Mouse (Mus musculus) kidney, adult 2 months (tissue): ENCODE results near the gene Tet2. TPM values are rescaled to one million over a fixed set of nuclear protein-coding genes. Genes with fewer than 3 reads are reported as not detected.

ENCODE experiments used
- DNase-seq: peaks from one replicate; pipeline ENCODE4 v3.0.0; 2021
- H3K27ac ChIP-seq: fragments of 200-500 bp; 2 replicates; pipeline ENCODE4 v1.5.1; 2012; ENCODE audit warnings: low read depth, low read length, control low read depth, inconsistent platforms; ENCODE audit not compliant: insufficient read depth
- H3K27me3 ChIP-seq: fragments of 200-500 bp; replicated peaks from 2 replicates; pipeline ENCODE4 v1.6.1; 2012; ENCODE audit warnings: mild to moderate bottlenecking, moderate library complexity, low read length, inconsistent platforms; ENCODE audit not compliant: control insufficient read depth, insufficient read depth
- H3K36me3 ChIP-seq: fragments of 200-500 bp; 2 replicates; pipeline ENCODE4 v1.6.1; 2012; ENCODE audit warnings: mild to moderate bottlenecking, moderate library complexity, low read length, inconsistent platforms; ENCODE audit not compliant: control insufficient read depth, insufficient read depth
- H3K4me1 ChIP-seq: fragments of 200-500 bp; 2 replicates; pipeline ENCODE4 v1.6.1; 2011; ENCODE audit warnings: low read length; ENCODE audit not compliant: control insufficient read depth, insufficient read depth
- H3K4me3 ChIP-seq: fragments of 200-500 bp; 2 replicates; pipeline ENCODE4 v1.5.1; 2011; ENCODE audit warnings: mild to moderate bottlenecking, low read depth, low read length, control low read depth; ENCODE audit not compliant: insufficient read depth
- CTCF ChIP-seq: fragments of 200-500 bp; conservative IDR thresholded peaks from 2 replicates; pipeline ENCODE4 v1.5.1; 2011; ENCODE audit warnings: low read depth, mild to moderate bottlenecking, control low read depth, low read length, moderate library complexity, mixed read lengths; ENCODE audit not compliant: insufficient read depth, insufficient read length
- POLR2A ChIP-seq: fragments of 200-500 bp; IDR thresholded peaks from one replicate; pipeline ENCODE4 v1.6.1; 2011; ENCODE audit warnings: low read depth, low read length, control low read depth
- WGBS: fragments of 180-500 bp; shearing (Covaris S2); methylation state at CpG from one replicate; pipeline ENCODE4 v1.1.7; 2018; 5-methylcytosine and 5-hydroxymethylcytosine counted together
- polyA plus RNA-seq: library from polyadenylated mRNA; depleted of rRNA; stranded (reverse); fragments of >200 nt; gene quantifications from 2 replicates; pipeline ENCODE4 v1.2.3, GENCODE M21; 2012

Gene Tet2
- polyA plus RNA-seq, 1 experiment, result 15.9 TPM

DNA sequence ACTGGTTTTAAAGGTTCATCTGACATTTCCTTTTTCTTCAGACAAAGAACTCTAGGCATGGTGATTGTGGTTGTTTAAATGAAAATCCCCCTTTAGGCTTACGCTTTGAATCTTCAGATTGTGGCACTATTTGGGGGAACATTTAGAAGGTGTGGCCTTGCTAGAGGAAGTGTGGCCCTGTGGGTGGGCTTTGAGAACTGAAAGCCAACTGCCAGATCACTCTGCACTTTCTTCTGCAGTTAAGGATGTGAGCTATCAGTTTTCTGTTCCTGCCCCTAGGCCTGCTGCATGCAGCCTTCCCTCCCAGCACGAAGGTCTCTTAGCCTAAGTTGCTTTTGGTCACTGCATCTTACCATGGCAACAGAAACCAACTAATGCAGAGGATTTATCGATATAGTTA lies 26.1 kb downstream of the Tet2 start:
- DNase-seq, result no peak
- no peak for TF ChIP-seq CTCF
- TF ChIP-seq POLR2A, result no peak
- no peak overlapping the region for H3K27ac ChIP-seq
- no peaks in the 10 kb centered on the region; the same call in 1 of the 2 replicates for H3K36me3 ChIP-seq
- H3K27me3 ChIP-seq, result no peaks in the 10 kb centered on the region
- WGBS, result 86% methylated on average over 3 of the region's 3 CpGs
- H3K4me1 ChIP-seq, result peaks cover 10% of the 10 kb centered on the region; the same call in 1 of the 2 replicates
- H3K4me3 ChIP-seq, result no peak overlapping the region

GRCm38 (mm10) chr3:133518116-133518515 lies 26.8 kb downstream of the Tet2 start:
- H3K36me3 ChIP-seq, result no peaks in the 10 kb centered on the region; the same call in 1 of the 2 replicates
- H3K4me3 ChIP-seq, result no peak overlapping the region
- WGBS, result 59% methylated on average over 6 of the region's 6 CpGs
- DNase-seq, result peak; percentile 44
- no peak for TF ChIP-seq CTCF
- no peak for TF ChIP-seq POLR2A
- no peak overlapping the region for H3K27ac ChIP-seq
- H3K27me3 ChIP-seq, result no peaks in the 10 kb centered on the region
- H3K4me1 ChIP-seq, result peaks cover 10% of the 10 kb centered on the region; the same call in 1 of the 2 replicates

GRCm38 (mm10) chr3:133517406-133517805 lies 27.5 kb downstream of the Tet2 start:
- Histone ChIP-seq H3K36me3 (no peaks in the 10 kb centered on the region; the same call in 1 of the 2 replicates), H3K4me1 (peaks cover 10% of the 10 kb centered on the region; the same call in 1 of the 2 replicates), H3K27ac (no peak overlapping the region), H3K27me3 (no peaks in the 10 kb centered on the region), H3K4me3 (no peak overlapping the region)
- peak; percentile 81 for DNase-seq
- TF ChIP-seq POLR2A, result no peak
- no peak for TF ChIP-seq CTCF
- WGBS, result 46% methylated on average over 6 of the region's 6 CpGs

- TF ChIP-seq CTCF (no peak), POLR2A (no peak)
- WGBS, result 24% methylated on average over 6 of the region's 6 CpGs
- H3K4me1 ChIP-seq, result peaks cover 6% of the 10 kb centered on the region; the same call in 1 of the 2 replicates
- H3K36me3 ChIP-seq, result no peaks in the 10 kb centered on the region; the same call in 1 of the 2 replicates
- no peak overlapping the region for H3K27ac ChIP-seq
- H3K4me3 ChIP-seq, result no peak overlapping the region
- peak; percentile 84 for DNase-seq
- no peaks in the 10 kb centered on the region for H3K27me3 ChIP-seq
Observed at GRCm38 (mm10) chr3:133516137-133516536, 28.8 kb downstream of the Tet2 start.

GRCm38 (mm10) chr3:133515204-133515969 lies 29.6 kb downstream of the Tet2 start:
- H3K4me1 ChIP-seq, result 0 out of 2 replicates have a peak, but pooled peaks cover 6% of the 10 kb centered on the region
- H3K36me3 ChIP-seq, result no peaks in the 10 kb centered on the region; the same call in 1 of the 2 replicates
- DNase-seq, result no peak
- no peaks in the 10 kb centered on the region for H3K27me3 ChIP-seq
- WGBS, result 94% methylated on average over 8 of the region's 8 CpGs
- TF ChIP-seq CTCF (no peak), POLR2A (no peak)
- H3K4me3 ChIP-seq, result no peak overlapping the region
- H3K27ac ChIP-seq, result no peak overlapping the region

DNA sequence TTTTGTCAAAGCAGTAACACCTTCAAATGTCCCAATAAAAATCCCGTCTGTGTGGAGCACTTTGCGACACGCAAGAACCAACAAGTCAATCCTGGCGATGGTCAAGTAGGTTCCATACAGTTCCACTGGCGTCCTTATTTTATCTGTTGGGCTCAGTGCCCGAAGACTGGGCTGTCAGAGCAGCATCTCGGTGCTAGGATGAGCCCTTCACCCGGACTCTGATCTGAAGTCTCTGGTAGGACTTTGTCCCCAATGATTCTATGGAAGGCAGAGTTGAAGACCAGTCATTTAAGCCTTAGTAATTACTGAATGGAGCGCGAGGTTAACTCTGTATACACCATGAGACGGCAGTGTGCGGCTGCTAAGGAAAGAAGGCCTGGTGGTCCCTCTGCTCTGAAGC lies 30.6 kb downstream of the Tet2 start:
- Histone ChIP-seq H3K4me1 (0 out of 2 replicates have a peak, but pooled peaks cover 6% of the 10 kb centered on the region), H3K27me3 (no peaks in the 10 kb centered on the region), H3K27ac (no peak overlapping the region), H3K4me3 (no peak overlapping the region), H3K36me3 (no peaks in the 10 kb centered on the region; the same call in 1 of the 2 replicates)
- WGBS, result 83% methylated on average over 12 of the region's 12 CpGs
- peak; percentile 63 for DNase-seq
- TF ChIP-seq POLR2A (no peak), CTCF (no peak)

DNA sequence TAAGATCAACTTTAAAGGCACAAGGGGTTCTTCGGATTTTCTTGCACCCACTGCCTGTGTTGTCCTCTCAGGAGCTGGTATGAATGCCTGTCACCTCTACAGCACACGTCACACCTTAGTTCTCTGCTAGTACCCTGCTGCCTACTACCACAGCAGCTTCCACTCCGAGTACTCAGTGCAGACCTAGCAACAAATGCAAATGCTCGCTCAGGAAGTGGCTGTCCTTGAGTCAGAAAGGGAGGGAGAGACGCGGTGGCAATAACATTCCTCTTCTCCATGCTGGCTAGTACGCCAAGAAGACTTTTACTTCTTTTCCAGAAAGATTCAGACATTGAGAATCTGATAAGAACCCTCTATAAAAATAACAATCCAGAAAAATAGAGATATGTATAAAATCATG lies 31.5 kb downstream of the Tet2 start:
- TF ChIP-seq CTCF, result no peak
- no peak for TF ChIP-seq POLR2A
- WGBS, result 79% methylated on average over 7 of the region's 7 CpGs
- no peaks in the 10 kb centered on the region for H3K27me3 ChIP-seq
- no peak overlapping the region for H3K27ac ChIP-seq
- H3K4me3 ChIP-seq, result no peak overlapping the region
- H3K36me3 ChIP-seq, result no peaks in the 10 kb centered on the region; the same call in 1 of the 2 replicates
- DNase-seq, result no peak
- 0 out of 2 replicates have a peak, but pooled peaks cover 2% of the 10 kb centered on the region for H3K4me1 ChIP-seq
